19 mouse cellular contexts compared by ENCODE assay signal in the genomic region with DNA sequence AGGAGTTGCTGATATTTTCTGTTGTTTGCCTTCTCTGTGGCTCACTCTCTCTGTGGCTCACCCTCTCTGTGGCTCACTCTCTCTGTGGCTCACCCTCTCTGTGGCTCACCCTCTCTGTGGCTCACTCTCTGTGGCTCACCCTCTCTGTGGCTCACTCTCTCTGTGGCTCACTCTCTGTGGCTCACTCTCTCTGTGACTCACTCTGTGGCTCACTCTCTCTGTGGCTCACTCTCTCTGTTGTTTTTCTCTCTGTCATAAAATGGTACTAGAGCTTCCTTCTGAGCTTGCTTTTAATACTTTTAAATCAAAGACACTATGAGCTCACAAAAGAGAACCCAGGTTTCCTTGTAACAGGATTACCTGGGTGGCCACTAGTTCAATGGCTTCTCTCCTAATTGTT.
DNase-seq lines count a peak whose midpoint lies in the region; TF ChIP-seq lines count a peak whose summit lies in the region.
"Had no signal": no experiment of that assay in that cellular context is flagged by ENCODE, and none has a peak within 500 bp of the region (broad histone marks: within the 10 kb centered on the region; RNA-seq: fewer than 3 reads in every experiment).

No protein-coding gene starts in this region.

- H3K4me3 ChIP-seq in embryonic fibroblast, embryonic 13.5 days (ENCODE audit: insufficient read depth, low read length), result no peak overlapping the region
- H3K4me3 ChIP-seq: embryonic facial prominence, embryonic 10.5 days; embryonic facial prominence, embryonic 12.5 days; erythroblast, embryonic 14.5 days; forebrain, embryonic 10.5 days; forebrain, embryonic 12.5 days had no signal

- TF ChIP-seq CTCF in embryonic fibroblast, embryonic 13.5 days (IDR thresholded peaks at IDR 0.05; ENCODE audit: borderline replicate concordance, insufficient read depth, low read length), result no peak

- peaks cover 4% of the 10 kb centered on the region for H3K4me1 ChIP-seq in embryonic fibroblast, embryonic 13.5 days (ENCODE audit: control insufficient read depth, insufficient read depth, low read length)
- H3K4me1 ChIP-seq: forebrain, embryonic 12.5 days had no signal

- no peak for TF ChIP-seq POLR2A in embryonic fibroblast, embryonic 13.5 days (IDR thresholded peaks at IDR 0.05; ENCODE audit: low read depth, low read length)

- peak overlapping the region; percentile 70; the same call in 1 of the 2 replicates for H3K27ac ChIP-seq in embryonic fibroblast, embryonic 13.5 days (ENCODE audit: insufficient read depth, low read length)
- H3K27ac ChIP-seq: embryonic facial prominence, embryonic 10.5 days; embryonic facial prominence, embryonic 12.5 days; forebrain, embryonic 10.5 days; forebrain, embryonic 12.5 days had no signal

- DNase-seq in 3134 (ENCODE audit: extremely low read depth, insufficient read length, low spot score) (peak; percentile 50), NIH3T3 (ENCODE audit: low read depth) (peak; percentile 42)
- DNase-seq in right cerebral cortex, postnatal 10 days (ENCODE audit: low spot score in 2 of 2), result no peak
- DNase-seq in ovary, postnatal 36 days (ENCODE audit: low spot score), result no peak
- DNase-seq: adrenal gland, adult 2 months; adrenal gland, postnatal 10 days; adrenal gland, postnatal 25 days; B cell, adult 2 months; cerebellum, adult 11-12 months; cerebellum, adult 2 months; cerebellum, adult 9-10 months; cerebellum, postnatal 10 days; cerebellum, postnatal 25 days had no signal

Comparison
In these comparisons a context has a peak if more than half of its experiments do, and no peak if none do; other contexts are left out.
1. DNase-seq: peak in 3134 (single experiment) and NIH3T3 (single experiment); none in right cerebral cortex, postnatal 10 days (0 of 2) and ovary, postnatal 36 days (single experiment).